Mouse (Mus musculus): ENCODE results near the gene Gemin4.
"Not testable (repeated sequence)": the region's sequence is repeated elsewhere in the genome, so short reads cannot be mapped to it uniquely, and the experiment has no call there.

Gemin4 gene

GRCm38 (mm10) chr11:76216681-76217389 is 629 bp downstream of the Gemin4 start:
- DNase-seq (ENCODE audit: low read depth, low spot score) = peak; percentile 52

- DNase-seq (ENCODE audit: low read depth, low spot score) = no peak
Observed at GRCm38 (mm10) chr11:76216049-76216540, 1.4 kb downstream of the Gemin4 start.

GRCm38 (mm10) chr11:76215011-76215410 is 2.5 kb downstream of the Gemin4 start:
- DNase-seq (ENCODE audit: low read depth, low spot score) = no peak

- DNase-seq (ENCODE audit: low read depth, low spot score) = no peak
Observed at GRCm38 (mm10) chr11:76213841-76214240, 3.6 kb downstream of the Gemin4 start.

GRCm38 (mm10) chr11:76211595-76211994 is 5.9 kb downstream of the Gemin4 start:
- not testable (repeated sequence) for DNase-seq (ENCODE audit: low read depth, low spot score)

- DNase-seq (ENCODE audit: low read depth, low spot score) = no peak
Observed at GRCm38 (mm10) chr11:76210228-76210985, 7.1 kb downstream of the Gemin4 start.

- no peak for DNase-seq (ENCODE audit: low read depth, low spot score)
Observed at GRCm38 (mm10) chr11:76206793-76207192, 10.7 kb downstream of the Gemin4 start.

- peak; percentile 78 for DNase-seq (ENCODE audit: low read depth, low spot score)
Observed at GRCm38 (mm10) chr11:76201761-76202674, 15.4 kb downstream of the Gemin4 start.

GRCm38 (mm10) chr11:76196977-76197469 is 20.4 kb downstream of the Gemin4 start:
- DNase-seq (ENCODE audit: low read depth, low spot score) = no peak

- DNase-seq (ENCODE audit: low read depth, low spot score) = no peak
Observed at GRCm38 (mm10) chr11:76196275-76196976, 21.0 kb downstream of the Gemin4 start.

- no peak for DNase-seq (ENCODE audit: low read depth, low spot score)
Observed at GRCm38 (mm10) chr11:76186908-76187307, 30.6 kb downstream of the Gemin4 start.

- DNase-seq (ENCODE audit: low read depth, low spot score) = no peak
Observed at GRCm38 (mm10) chr11:76183745-76184144, 33.7 kb downstream of the Gemin4 start.

- no peak for DNase-seq (ENCODE audit: low read depth, low spot score)
Observed at GRCm38 (mm10) chr11:76180146-76180540, 37.3 kb downstream of the Gemin4 start.

GRCm38 (mm10) chr11:76179495-76180145 is 37.8 kb downstream of the Gemin4 start, which contains the start of the genes Vps53 and Fam57a:
Vps53 (minus strand) TSS chr11:76179647.
Fam57a (plus strand) TSS chr11:76179671.
- peak; percentile 77 for DNase-seq (ENCODE audit: low read depth, low spot score)

GRCm38 (mm10) chr11:76178726-76179494 is 38.6 kb downstream of the Gemin4 start:
- peak; percentile 67 for DNase-seq (ENCODE audit: low read depth, low spot score)

GRCm38 (mm10) chr11:76170207-76170606 is 47.3 kb downstream of the Gemin4 start:
- no peak for DNase-seq (ENCODE audit: low read depth, low spot score)

GRCm38 (mm10) chr11:76168976-76169375 is 48.5 kb downstream of the Gemin4 start:
- no peak for DNase-seq (ENCODE audit: low read depth, low spot score)

- peak; percentile 76 for DNase-seq (ENCODE audit: low read depth, low spot score)
Observed at GRCm38 (mm10) chr11:76167079-76167765, 50.2 kb downstream of the Gemin4 start.

- DNase-seq (ENCODE audit: low read depth, low spot score) = no peak
Observed at GRCm38 (mm10) chr11:76166657-76167056, 50.8 kb downstream of the Gemin4 start.

All from mesoderm, embryonic 11.5 days (tissue).